Mouse (Mus musculus) adrenal gland, adult 18-20 months (tissue): ENCODE results near the gene Doxl2. TPM values are rescaled to one million over a fixed set of nuclear protein-coding genes. Genes with fewer than 3 reads are reported as not detected.
"Not testable (repeated sequence)": the region's sequence is repeated elsewhere in the genome, so short reads cannot be mapped to it uniquely, and the experiment has no call there.

ENCODE experiments used
- DNase-seq, 2 experiments: peaks; one replicate each; pipeline ENCODE4 v3.0.0; 2021 to 2022; ENCODE audit warnings: low spot score in 2 of 2
- long read RNA-seq, 2 experiments: library from polyadenylated mRNA; stranded (forward); transcript quantifications; one replicate each; pipeline ENCODE4 v2.0.0; 2021
- total RNA-seq, 2 experiments: library from RNA; stranded (reverse); gene quantifications; 1 replicate in 1 of 2; 2 replicates in 1 of 2; pipeline ENCODE4 v1.2.3; 2021

Doxl2 gene
- total RNA-seq, result not detected
- long read RNA-seq, experiment 1, result 0 reads
- long read RNA-seq, experiment 2, result 0 reads

DNA sequence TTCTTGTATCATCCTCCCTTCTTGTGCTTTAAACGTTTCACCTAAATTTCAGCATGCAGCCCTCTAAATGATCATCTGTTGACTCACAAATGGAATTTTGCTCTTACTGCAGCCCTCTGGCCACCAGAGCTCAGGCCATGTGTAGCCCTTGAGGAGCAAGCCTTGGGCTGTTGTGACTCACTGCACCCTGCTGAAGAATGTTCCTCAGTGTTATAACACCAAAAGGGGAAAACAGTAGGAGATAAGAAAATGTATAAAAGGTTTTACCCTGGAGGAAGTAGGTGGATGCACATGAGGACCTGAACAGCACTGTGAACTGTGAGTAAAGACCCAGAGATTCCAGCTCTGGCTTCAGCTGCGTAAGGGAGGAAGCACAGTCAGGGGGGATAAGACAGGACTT lies at the start of gene Doxl2:
TSS of gene Doxl2 (plus strand) at position 301 of the 400 bp plus-strand sequence.
- no peak for DNase-seq

DNA sequence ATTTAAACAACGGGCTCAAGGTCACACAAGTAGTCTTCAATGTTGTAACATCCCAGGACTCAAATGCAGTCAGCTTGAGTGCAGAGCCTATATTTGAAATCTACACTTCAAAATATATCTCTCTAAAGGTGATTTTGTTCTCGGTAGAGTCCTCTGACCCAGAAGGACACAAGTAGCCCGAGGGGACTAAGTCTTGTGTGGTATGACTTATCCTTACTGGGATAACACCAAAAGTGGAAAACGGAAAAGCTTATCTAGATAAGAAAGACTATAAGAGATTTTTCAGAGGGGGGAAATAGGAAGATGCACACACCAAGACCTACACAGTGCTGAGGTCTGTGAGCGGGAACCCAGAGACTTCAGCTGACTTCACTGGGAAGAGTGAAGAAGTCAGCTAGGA lies 45.2 kb upstream of the Doxl2 start, which contains the start of gene 1600015I10Rik:
TSS of gene 1600015I10Rik (plus strand) at position 301 of the 400 bp plus-strand sequence.
- DNase-seq, result no peak

DNA sequence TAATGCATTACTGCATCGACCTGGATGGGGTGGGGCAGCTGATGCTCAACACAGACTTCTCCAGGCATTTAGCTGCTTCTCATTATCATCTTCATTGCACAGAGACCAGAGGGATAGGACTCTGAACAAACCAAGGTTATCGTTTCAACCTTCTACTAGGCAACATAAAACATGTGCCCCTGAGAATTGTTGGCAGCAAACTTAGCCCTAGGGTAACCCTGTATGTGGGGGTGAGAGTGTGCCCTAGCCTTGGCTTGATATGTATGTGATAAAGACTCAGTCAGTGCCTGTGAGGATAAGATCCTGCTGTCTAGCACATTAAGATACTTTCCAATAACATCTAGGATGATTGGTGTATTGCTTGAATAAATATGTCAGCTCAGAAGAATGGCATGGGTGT lies 25.2 kb upstream of the Doxl2 start:
- DNase-seq, result peak in 1 of 2 experiments; percentile 2

DNA sequence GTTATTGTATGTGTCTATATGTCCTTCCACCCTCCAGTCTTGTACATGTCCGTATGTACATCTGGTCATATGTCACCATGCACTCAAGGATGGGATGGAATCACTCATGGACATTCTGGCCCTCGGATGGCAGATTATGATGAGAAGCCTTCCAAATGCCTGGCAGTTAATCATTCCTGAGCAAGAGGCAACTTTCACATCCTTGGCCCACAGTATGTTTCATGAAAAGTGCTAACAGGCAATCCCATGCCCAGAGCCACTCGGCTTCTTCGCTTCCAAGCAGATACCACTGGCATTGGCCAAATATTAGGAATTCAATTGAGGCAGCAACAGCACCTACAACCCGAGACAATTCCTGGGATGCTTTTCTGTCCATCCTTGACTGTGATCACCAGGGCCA lies 24.1 kb upstream of the Doxl2 start:
- no peak for DNase-seq

DNA sequence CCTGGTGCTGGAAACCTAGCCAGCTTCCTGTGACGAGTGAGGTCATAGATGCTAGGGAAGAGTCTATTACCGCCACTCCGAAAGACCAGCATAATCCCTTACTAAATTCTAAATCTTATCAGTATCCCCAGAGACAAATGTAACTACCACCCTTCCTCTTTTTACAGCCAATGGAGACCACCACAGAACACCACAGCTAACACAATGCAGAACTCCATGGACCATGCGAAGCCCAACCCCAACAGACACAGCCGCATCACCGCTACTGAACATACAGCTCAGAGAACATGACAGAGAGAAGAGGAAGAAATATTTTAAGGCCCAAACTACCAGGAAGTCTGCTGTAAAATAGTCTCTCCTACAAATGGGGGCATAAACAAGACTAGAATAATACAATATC lies 23.1 kb upstream of the Doxl2 start:
- DNase-seq, result no peak

DNA sequence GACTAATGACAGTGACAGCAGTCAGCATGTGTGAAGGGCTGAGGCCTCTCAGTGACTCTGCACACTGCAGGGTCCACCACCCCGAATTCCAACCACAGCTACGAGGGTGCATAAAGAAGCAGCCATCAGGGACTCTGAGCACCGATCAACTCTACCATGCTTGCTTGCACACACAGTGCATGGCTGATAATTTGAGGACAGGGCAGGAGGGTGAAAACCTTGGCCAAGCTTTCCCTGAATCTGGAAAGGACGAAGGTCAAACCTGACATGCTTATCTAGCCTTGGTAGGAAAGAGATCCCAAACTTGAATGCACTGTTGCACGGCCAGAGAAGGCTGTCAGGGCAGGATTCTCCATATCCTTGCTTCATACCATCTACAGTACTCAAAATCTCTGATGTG lies 21.5 kb upstream of the Doxl2 start:
- no peak for DNase-seq

DNA sequence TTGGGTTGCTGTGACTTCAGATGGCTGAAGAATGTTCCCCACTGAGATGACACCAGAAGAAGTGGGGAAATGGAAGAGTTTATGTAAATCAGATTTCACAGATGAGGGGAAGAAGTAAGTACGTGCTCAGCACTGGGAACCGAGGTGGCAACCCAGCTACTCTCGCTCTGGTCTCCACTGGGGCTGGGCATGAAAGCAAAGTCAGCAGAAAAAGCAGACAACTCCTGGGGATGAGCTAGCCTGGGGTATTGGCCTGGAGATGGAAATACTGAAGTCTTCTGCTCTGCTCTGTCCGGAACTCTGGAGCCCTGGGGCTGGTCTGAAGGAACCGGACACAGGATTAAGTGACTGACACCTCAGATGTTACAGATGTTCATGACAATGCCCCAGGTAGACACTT lies 20.6 kb upstream of the Doxl2 start:
- DNase-seq, result no peak

DNA sequence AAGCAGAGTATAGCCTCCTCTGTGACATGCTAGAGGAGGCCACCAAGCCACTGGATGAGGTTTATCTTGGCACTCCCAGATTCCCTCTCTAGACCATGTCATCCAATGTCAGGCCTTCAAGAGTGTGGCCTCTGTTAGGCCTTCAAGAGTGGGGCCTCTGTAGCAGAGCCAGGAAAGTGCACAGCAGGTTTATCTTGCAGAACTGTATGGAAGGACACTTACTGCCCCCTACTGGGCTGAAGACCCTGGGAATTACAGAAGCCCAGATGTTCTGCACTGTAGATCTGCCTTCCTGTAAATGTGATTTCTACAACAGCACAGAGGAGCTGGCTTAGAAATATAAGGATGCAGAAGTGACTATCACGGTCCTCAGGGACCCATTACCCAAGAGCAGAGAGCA lies 19.8 kb upstream of the Doxl2 start:
- DNase-seq, result peak; percentile 34 to 38

DNA sequence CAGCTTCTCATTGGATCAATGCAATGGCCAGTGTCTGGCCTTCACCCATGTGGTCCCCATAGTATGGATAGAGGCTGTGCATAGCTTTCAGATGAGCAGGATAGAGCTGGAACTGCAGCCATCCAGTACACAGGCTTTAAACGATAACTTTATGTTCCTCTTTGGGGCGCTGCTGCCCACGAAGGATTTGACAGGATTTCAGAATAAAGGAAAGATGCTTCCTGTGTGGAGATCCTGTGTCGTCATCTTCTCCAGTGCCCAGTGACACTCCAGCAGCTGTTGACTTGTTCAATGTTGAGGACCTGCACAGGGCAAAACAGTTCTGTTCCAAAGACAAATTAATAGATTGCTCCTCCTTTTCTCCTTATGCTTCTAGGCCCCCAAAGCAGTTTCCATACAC lies 18.0 kb upstream of the Doxl2 start:
- no peak for DNase-seq

DNA sequence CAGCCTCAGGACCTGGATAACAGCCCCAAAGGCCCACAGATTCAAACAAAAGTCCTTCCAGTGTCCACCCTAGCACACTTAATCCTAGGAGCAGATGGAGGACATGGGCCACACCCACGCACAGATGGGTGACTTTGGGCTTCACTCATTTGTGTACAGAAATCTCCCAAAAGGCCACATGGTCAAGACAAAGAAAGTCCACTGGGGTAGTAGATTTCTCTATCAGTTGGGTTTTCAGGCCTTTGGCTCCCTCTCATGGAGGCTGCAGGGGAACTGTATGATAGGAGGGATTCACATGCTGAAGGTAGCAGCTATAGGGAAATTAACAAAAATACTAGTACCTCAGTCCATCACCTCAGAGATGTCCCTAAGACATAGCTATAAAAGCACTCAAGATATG lies 16.7 kb upstream of the Doxl2 start:
- DNase-seq, result peak in 1 of 2 experiments; percentile 11

DNA sequence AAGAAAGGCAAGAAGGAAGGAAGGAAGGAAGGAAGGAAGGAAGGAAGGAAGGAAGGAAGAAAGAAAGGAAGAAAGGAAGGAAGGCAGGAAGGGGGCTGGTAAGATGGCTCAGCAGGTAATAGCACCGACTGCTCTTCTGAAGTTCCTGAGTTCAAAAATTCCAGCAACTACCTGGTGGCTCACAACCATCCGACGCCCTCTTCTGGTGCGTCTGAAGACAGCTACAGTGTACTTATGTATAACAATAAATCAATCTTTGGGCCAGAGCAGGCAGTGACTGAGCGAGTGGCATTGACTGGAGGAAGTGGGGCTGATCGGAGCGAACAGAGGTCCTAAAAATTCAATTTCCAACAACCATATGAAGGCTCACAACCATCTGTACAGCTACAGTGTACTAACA lies 15.6 kb upstream of the Doxl2 start:
- peak in 1 of 2 experiments; percentile 15 for DNase-seq

DNA sequence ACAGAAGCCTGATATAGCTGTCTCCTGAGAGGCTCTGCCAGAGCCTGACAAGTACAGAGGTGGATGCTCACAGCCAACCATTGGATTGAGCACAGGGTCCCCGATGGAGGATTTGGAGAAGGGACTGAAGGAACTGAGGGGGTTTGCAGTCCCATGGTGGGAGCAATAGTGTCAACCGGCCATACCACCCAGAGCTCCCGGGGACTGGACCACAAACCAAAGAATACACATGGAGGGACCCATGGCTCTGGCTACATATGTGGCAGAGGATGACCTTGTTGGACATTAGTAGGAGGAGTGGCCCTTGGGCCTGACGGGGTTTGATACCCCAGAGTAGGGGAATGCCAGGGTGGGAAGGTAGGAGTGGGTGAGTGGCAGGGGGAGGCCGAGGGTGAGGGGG lies 8.1 kb upstream of the Doxl2 start:
- not testable (repeated sequence) for DNase-seq

DNA sequence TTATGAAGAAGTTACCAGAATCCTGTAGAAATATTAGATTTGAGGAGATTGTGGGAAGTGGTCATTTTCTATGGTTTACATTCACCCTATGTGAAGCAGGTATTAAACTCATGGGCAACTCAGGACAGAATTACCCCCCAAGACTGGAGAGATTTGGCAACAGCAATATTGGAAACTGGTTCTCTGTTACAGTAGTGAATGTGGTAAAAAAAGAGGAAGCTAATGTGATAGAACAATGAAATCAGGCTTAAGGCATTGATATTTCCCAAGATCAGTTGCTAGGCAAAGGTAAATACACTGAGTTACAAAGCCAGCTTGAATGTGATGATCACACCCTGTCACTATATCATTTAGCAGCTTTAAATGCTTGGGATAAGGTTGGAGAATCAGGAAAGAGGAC lies 6.9 kb upstream of the Doxl2 start:
- DNase-seq, result no peak

DNA sequence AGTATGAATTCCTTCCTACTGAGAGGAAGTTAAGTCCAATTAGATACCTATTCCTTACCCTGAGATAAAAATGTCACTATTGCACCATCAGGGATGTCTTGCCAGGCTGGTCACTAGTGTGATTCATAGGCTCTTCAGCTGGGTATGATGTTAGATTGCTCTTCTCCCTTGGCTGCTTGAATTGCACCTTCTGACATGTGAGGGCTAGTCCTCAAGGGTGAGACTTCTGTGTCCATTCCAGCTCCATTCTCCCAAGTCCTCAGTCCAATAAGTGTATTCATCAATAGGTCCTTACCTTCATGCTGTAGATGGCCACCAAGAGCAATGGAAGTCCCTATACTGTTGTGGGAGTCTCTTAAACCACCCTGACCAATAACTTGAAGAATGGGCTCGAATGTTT lies 4.9 kb downstream of the Doxl2 start:
- no peak for DNase-seq

DNA sequence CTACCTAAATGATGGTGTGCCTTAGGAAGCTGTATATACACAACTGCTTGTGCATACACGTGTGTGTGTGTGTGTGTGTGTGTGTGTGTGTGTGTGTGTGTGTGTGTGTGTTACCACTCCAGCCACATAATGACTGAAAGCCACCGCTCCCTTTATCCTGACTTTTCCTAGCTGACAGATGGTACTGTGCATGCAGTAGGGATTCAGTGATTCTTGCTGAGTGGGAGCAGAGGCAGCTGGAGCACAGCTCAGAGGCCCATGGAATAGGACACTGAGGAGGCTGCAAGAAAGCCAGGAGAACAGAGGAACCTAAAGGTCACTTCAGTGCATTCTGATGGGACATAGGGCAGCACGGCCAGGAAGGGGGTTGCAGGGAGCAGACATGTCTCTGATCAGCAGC lies 7.5 kb downstream of the Doxl2 start:
- no peak for DNase-seq

DNA sequence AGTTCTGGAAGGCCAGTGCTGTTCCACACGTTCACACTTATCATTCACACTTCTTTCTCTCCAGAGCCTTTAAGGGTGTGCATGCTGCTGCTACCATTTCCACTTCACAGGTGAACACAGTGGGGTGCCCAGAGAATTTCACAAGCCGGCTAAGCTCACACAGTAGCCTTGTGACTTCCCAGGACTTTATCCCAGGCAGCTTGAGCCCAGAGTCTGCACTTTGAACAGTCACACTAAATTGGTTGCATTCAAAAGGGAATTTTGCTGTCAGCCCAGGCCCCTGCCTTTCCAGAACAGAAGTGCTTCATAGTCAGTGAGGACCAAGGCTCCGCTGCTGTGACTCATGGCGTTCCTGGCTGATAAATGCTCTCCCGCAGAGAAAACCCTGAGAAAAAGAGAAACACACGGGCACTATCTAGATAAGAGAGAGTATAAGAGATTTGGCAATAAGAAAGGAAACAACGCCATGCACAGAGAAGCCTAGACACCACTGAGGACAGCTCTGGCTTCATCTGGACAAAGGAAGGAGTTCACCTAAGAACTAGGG lies 11.8 kb downstream of the Doxl2 start, which contains the start of gene Svs1:
TSS of gene Svs1 (plus strand) at position 418 of the 547 bp plus-strand sequence.
- no peak for DNase-seq

DNA sequence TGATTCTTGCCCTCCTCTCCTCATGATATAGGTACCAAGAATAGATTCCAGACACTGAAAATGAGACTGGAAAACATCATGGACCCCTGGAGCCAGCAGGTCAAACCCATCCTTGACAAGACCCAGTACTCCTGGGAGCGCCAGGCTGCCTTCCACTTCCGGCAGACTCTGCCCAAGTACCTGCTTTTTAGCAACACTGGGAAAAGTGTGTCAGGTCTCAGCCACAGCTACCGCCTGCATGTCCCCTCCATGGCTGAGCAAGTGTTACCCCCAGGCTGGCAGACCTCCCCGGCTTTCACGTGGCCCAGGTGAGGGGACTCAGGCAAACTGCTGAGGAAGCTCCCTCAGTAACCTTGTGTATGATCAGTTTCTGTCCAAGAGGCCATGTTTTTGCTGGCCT lies 15.2 kb downstream of the Doxl2 start:
- no peak for DNase-seq

DNA sequence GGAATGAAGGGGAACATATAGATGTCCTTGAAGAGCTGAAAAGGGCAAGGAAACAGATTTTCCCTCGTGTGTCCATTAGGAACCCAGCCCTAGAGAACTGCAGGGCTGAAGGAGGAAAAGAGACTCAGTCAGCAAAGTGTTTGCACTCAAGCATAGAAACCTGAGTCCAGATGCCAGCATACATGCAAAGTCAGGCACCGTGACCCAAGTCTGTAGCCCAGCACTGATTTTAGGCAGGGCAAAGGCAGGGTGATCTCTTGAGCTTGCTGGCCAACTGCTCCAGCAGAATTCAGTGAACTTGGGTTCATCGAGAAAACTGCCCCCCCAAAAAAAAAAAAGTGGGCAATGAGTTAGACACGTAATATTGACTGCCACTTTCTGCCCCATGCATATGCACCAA lies 17.2 kb downstream of the Doxl2 start:
- DNase-seq, result no peak

DNA sequence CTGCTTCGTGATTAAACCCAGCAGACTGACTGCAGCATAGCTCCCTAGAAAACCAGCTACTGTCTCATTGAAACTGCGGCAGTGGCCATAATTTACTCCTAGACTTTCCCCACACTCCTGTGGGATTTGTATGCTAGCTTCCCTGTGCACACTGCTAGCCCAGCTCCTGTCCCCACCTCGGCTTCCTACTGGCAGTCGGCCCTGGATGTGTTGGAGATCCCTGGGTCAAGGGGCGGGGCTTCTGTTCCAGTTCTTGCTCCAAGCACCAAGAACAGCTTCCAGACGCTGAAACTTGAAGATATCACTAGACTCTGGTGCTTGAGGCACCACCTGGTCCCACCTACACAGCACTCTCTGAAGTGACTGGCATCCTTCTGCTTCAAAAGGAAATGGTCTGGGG lies 23.4 kb downstream of the Doxl2 start:
- no peak for DNase-seq

DNA sequence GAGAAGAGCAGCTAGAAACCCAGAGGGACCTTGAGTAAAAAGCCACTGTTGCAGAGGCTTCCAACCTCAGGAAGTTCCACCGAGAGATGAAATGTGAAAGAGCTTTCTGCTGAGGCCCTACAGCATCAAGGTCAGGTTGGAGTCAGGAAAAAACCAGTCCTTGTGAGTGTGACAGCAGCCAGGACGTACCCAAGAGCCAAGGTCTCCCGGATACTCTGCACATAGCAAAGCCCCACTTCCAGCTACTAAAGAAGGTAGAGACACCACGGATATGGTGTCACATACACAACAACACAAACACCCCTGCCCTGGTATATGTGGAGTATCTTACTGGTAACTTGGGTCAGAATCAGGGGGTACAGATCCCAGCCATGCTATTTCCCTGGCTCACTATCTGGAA lies 24.0 kb downstream of the Doxl2 start:
- DNase-seq, result no peak

DNA sequence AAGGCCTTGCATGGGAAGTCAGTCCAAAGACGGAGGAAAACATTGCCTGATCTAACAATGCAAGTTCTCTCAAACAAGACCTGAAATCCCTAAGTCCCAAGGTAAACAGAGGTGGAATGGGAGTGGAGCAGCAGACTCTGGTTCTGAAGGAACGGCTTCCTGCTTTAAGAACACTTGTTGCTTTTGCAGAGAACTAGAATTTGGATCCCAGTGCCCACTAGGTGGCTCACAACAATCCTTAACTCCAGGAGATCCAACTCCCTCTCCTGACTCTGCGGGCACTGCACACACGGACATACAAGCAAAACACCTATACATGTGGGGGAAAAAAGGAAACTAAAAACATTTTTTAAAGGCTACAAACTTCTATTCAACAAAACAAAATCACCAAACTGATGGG lies 28.6 kb downstream of the Doxl2 start:
- no peak for DNase-seq

DNA sequence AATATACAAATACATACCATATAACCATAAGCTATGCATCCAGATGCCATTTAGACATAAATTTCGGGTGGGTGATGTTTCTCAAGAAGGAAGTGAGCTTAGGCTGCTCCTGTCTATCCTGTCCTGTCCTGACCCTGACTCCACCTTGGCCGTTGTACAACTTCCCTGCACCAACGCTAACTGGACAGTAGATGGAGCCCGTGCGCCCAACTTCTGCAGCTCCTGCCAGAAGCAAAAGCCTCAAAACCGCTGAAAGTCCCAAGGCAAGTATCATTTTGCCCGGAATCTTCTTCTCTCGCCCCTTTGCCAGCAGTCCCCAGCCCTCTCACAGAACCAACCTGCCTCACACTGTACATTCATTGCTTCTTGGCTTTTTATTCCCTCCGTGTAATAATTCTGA lies 33.2 kb downstream of the Doxl2 start:
- DNase-seq, result peak; percentile 36 to 51

DNA sequence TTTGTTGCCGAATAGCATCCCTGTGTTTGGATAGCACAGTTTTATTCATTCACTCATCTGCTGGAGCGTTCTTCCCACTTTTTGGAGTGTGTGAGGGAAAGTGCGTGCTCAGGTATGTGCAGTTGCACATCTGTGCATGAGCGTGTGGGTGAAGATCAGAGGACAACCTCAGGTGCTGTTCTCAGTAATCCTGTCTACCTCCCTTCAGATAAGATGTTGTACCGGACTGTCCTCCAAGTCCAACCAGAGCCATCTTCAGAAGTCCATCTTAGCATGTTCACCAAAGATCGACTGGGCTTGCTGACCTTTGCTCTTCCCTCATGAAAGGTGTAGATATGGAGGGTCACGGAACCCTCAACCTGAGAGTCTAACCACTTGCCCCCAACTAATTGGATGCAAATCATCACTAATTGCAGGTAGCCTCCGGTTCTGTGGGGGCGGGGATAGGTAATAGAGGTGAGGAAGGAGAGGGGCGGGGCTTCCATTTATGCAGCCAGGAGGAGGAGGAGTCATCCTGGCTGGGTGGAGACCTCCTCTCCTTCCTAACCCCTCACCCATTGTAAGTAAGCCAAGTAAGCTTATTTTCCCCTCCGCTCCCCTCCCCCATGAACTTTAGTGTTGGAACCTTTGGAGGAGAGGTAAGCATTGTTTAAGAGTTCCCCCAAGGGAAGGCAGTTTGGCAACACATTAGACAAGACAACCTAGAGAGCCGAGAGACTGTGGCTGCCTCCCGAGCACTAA lies 33.8 kb downstream of the Doxl2 start:
- DNase-seq, result no peak
